Mouse (Mus musculus) liver, postnatal 0 days (tissue): ENCODE results near the gene Vmn1r233. TPM values are rescaled to one million over a fixed set of nuclear protein-coding genes. Genes with fewer than 3 reads are reported as not detected.

Experiments used
- ATAC-seq: fragments of 200-750 bp; cut with Nextera tagmentation; 2 replicates; pipeline ENCODE4 v1.8.0; 2017; ENCODE audit warnings: mild to moderate bottlenecking, moderate library complexity
- DNase-seq: peaks from one replicate; pipeline ENCODE4 v3.0.0-alpha.2; 2016
- H3K27ac ChIP-seq: fragments of 300-500 bp; sonication (generic); 2 replicates; pipeline ENCODE4 v1.5.1; 2014; ENCODE audit warnings: antibody characterized with exemption, moderate library complexity, mild to moderate bottlenecking, low read depth
- H3K27me3 ChIP-seq: fragments of 300-500 bp; sonication (generic); 2 replicates; pipeline ENCODE4 v1.6.1; 2014; ENCODE audit warnings: low read length, control low read depth, mixed read lengths; ENCODE audit not compliant: insufficient read depth
- H3K36me3 ChIP-seq: fragments of 300-500 bp; sonication (generic); replicated peaks from 2 replicates; pipeline ENCODE4 v1.6.1; 2014; ENCODE audit warnings: mild to moderate bottlenecking, control low read depth, low read length, moderate library complexity, mixed read lengths; ENCODE audit not compliant: insufficient read depth
- H3K4me1 ChIP-seq: fragments of 300-500 bp; sonication (generic); 2 replicates; pipeline ENCODE4 v1.6.1; 2014; ENCODE audit warnings: antibody characterized with exemption, mild to moderate bottlenecking, control low read depth; ENCODE audit not compliant: insufficient read depth
- H3K4me2 ChIP-seq: fragments of 300-500 bp; sonication (generic); 2 replicates; pipeline ENCODE4 v1.6.1; 2014; ENCODE audit warnings: low read depth, mild to moderate bottlenecking, low read length, moderate library complexity, mixed read lengths
- H3K4me3 ChIP-seq: fragments of 300-500 bp; sonication (generic); 2 replicates; pipeline ENCODE4 v1.5.1; 2014; ENCODE audit warnings: low read depth, low read length
- H3K9ac ChIP-seq: fragments of 300-500 bp; sonication (generic); replicated peaks from 2 replicates; pipeline ENCODE4 v1.6.1; 2014; ENCODE audit warnings: mild to moderate bottlenecking, moderate library complexity
- H3K9me3 ChIP-seq: fragments of 300-500 bp; sonication (generic); 2 replicates; pipeline ENCODE4 v1.6.1; 2016; ENCODE audit warnings: mild to moderate bottlenecking, control low read depth, low read length, mixed read lengths
- CTCF ChIP-seq: sonication (generic); IDR thresholded peaks from 2 replicates; pipeline ENCODE4 v1.5.1; 2016; ENCODE audit warnings: antibody characterized with exemption, low read depth
- EP300 ChIP-seq: IDR thresholded peaks from 2 replicates; pipeline ENCODE4 v1.6.1; 2016; ENCODE audit warnings: antibody characterized with exemption, low read depth, mild to moderate bottlenecking
- WGBS: fragments of 180-500 bp; shearing (Covaris S2); extraction: QIAGEN DNeasy Blood & Tissue Kit; methylation state at CpG from one replicate; pipeline ENCODE4 v1.1.7; 2014; ENCODE audit not compliant: insufficient replicate concordance; 5-methylcytosine and 5-hydroxymethylcytosine counted together
- polyA plus RNA-seq: library from polyadenylated mRNA; unstranded; fragments of >200 nt; fragmentation: Nextera tagmentation; extraction: Ambion mirVana; gene quantifications from 2 replicates; pipeline ENCODE4 v1.2.1, GENCODE M21; 2015

Vmn1r233 gene
- polyA plus RNA-seq, 1 experiment from 2014 or later = not detected

DNA sequence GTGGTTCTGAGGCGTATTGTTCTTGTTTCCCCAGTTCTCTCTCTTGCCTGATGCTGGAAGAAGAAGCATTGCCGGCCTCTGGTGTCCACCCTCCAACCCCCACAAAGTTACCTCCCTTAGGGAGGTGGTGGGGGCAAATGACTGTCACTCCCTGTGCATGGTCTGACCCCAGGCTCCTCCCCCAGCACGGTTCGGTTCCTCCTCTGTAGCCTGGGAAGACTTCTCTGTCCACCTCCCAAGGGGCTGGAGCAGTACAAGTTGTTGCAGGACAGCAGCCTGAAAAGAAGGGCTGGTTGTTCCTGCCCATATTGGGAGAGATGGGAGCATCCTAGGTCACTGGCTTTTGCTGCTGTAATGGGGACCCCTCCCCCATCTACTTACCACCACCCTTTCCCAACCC, 30.8 kb downstream of the Vmn1r233 start:
- Histone ChIP-seq H3K36me3 (peaks cover 79% of the 10 kb centered on the region), H3K27me3 (no peaks in the 10 kb centered on the region), H3K4me2 (no peak overlapping the region), H3K4me1 (no peaks in the 10 kb centered on the region), H3K9ac (no peak overlapping the region), H3K9me3 (no peaks in the 10 kb centered on the region), H3K27ac (no peak overlapping the region), H3K4me3 (no peak overlapping the region)
- 93% methylated on average over 4 of the region's 4 CpGs for WGBS
- ATAC-seq = no peak
- TF ChIP-seq CTCF (no peak), EP300 (no peak)
- DNase-seq = no peak

- DNase-seq (no peak), ATAC-seq (no peak)
- 92% methylated on average over 5 of the region's 5 CpGs for WGBS
- no peak overlapping the region for H3K27ac ChIP-seq
- H3K4me3 ChIP-seq = no peak overlapping the region
- peaks cover 99% of the 10 kb centered on the region for H3K36me3 ChIP-seq
- H3K4me1 ChIP-seq = no peaks in the 10 kb centered on the region
- no peak overlapping the region for H3K4me2 ChIP-seq
- no peak overlapping the region for H3K9ac ChIP-seq
- no peaks in the 10 kb centered on the region for H3K9me3 ChIP-seq
- TF ChIP-seq CTCF = no peak
- TF ChIP-seq EP300 = no peak
- no peaks in the 10 kb centered on the region for H3K27me3 ChIP-seq
Observed at GRCm38 (mm10) chr17:20960386-20960785, 35.9 kb downstream of the Vmn1r233 start.

GRCm38 (mm10) chr17:20946636-20947035, 49.6 kb downstream of the Vmn1r233 start:
- Histone ChIP-seq H3K27me3 (no peaks in the 10 kb centered on the region), H3K36me3 (peaks cover 7% of the 10 kb centered on the region; the same call in 1 of the 2 replicates), H3K9me3 (no peaks in the 10 kb centered on the region), H3K4me3 (peak overlapping the region; percentile 90), H3K27ac (peak overlapping the region; percentile 98), H3K9ac (peak overlapping the region; percentile 86), H3K4me2 (peak overlapping the region; percentile 85), H3K4me1 (peaks cover 22% of the 10 kb centered on the region)
- TF ChIP-seq CTCF (no peak), EP300 (no peak)
- ATAC-seq (no peak), DNase-seq (no peak)

- Histone ChIP-seq H3K4me3 (peak overlapping the region; percentile 90), H3K9ac (peak overlapping the region; percentile 86), H3K27me3 (no peaks in the 10 kb centered on the region), H3K27ac (peak overlapping the region; percentile 98), H3K4me1 (peaks cover 22% of the 10 kb centered on the region), H3K36me3 (0 out of 2 replicates have a peak, but pooled peaks cover 5% of the 10 kb centered on the region), H3K9me3 (no peaks in the 10 kb centered on the region), H3K4me2 (peak overlapping the region; percentile 85)
- TF ChIP-seq EP300 = no peak
- no peak for TF ChIP-seq CTCF
- peak; percentile 27 for DNase-seq
- ATAC-seq = no peak
- WGBS = 1% methylated on average over 13 of the region's 13 CpGs
Observed at GRCm38 (mm10) chr17:20946026-20946565, 50.2 kb downstream of the Vmn1r233 start.

DNA sequence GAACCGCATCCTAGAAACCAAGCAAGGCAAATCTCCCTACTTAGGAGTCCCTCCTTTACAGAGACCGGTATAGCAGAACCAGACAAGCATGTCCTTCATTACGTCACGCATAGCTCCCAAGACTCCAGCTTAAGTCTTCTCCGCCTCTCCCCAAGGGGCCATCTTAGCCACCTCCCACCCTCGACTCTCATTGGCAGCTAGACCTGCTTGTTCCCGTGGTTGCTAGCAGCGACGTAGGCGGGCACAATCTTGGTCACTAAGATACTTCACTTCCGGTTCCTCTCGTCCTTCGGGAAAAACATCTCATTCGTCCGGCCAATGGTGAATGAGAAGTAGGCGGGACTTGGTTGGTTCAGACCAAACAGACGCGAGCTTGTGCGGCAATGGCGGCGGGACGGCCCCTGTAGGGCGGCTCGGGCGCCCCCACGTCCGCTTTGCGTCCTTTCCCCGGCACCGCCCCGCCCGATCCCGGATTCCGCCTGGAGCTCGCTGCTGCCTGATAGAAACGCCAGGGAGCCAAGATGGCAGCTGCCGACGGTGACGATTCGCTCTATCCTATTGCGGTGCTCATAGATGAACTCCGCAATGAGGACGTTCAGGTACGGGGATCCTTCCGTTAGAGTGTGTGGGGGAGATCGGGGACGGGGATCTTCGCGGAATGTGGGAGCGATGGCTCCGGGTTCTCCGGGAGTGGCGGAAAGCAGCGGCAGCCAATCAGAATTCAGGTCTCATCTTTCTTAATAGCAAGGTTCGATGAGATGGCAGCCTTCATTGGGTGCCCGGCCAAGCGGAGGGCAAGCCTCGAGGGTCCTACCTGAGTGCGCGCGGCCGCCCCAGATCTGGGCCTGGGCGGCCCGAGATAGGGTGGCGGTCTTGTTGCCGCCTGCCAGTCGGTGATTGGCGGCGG, 51.0 kb downstream of the Vmn1r233 start, which contains the start of gene Ppp2r1a:
Ppp2r1a (plus strand) TSS at position 327 of the 907 bp plus-strand sequence.
- 0 out of 2 replicates have a peak, but pooled peaks cover 2% of the 10 kb centered on the region for H3K36me3 ChIP-seq
- H3K4me3 ChIP-seq = peak within 1 kb of the TSS; percentile 90
- H3K9ac ChIP-seq = peak within 1 kb of the TSS; percentile 86
- DNase-seq (peak; percentile 96), ATAC-seq (peak; percentile 97)
- peaks cover 22% of the 10 kb centered on the region for H3K4me1 ChIP-seq
- no peaks in the 10 kb centered on the region for H3K27me3 ChIP-seq
- peak within 1 kb of the TSS; percentile 85 for H3K4me2 ChIP-seq
- peak; percentile 29; the same call in 1 of the 2 replicates for TF ChIP-seq CTCF
- TF ChIP-seq EP300 = no peak; the same call in 1 of the 2 replicates
- under 1% methylated on average over 69 of the region's 69 CpGs for WGBS
- H3K9me3 ChIP-seq = no peaks in the 10 kb centered on the region
- peak within 1 kb of the TSS; percentile 98 for H3K27ac ChIP-seq

- Histone ChIP-seq H3K4me3 (peak overlapping the region; percentile 90), H3K27me3 (no peaks in the 10 kb centered on the region), H3K4me1 (peaks cover 22% of the 10 kb centered on the region), H3K9ac (peak overlapping the region; percentile 57), H3K9me3 (no peaks in the 10 kb centered on the region), H3K36me3 (no peaks in the 10 kb centered on the region), H3K4me2 (peak overlapping the region; percentile 76), H3K27ac (peak overlapping the region; percentile 84)
- DNase-seq = no peak
- TF ChIP-seq EP300 (no peak), CTCF (no peak)
- no peak for ATAC-seq
- 47% methylated on average over 3 of the region's 3 CpGs for WGBS
Observed at GRCm38 (mm10) chr17:20944226-20944625, 52.0 kb downstream of the Vmn1r233 start.

Other genes starting within 250 kb of the Vmn1r233 start
- not detected in 2 replicates for gene Vmn1r228, start 210.3 kb downstream of the Vmn1r233 start, polyA plus RNA-seq
- gene Vmn1r229, start 184.9 kb downstream of the Vmn1r233 start, polyA plus RNA-seq = not detected in 2 replicates
- not detected in 2 replicates for gene Vmn1r230, start 156.0 kb downstream of the Vmn1r233 start, polyA plus RNA-seq
- not detected in 2 replicates for gene Vmn1r231, start 91.4 kb downstream of the Vmn1r233 start, polyA plus RNA-seq
- gene Vmn1r232, start 76.8 kb downstream of the Vmn1r233 start, polyA plus RNA-seq = not detected in 2 replicates
- gene Ppp2r1a, start 51.2 kb downstream of the Vmn1r233 start, polyA plus RNA-seq = 63.8 and 65.8 TPM in 2 replicates
- gene Zfp160, start 12.4 kb upstream of the Vmn1r233 start, polyA plus RNA-seq = 2.5 and 3.3 TPM in 2 replicates
- not detected in 2 replicates for gene Vmn1r234, start 229.6 kb upstream of the Vmn1r233 start, polyA plus RNA-seq